In the genomic region with DNA sequence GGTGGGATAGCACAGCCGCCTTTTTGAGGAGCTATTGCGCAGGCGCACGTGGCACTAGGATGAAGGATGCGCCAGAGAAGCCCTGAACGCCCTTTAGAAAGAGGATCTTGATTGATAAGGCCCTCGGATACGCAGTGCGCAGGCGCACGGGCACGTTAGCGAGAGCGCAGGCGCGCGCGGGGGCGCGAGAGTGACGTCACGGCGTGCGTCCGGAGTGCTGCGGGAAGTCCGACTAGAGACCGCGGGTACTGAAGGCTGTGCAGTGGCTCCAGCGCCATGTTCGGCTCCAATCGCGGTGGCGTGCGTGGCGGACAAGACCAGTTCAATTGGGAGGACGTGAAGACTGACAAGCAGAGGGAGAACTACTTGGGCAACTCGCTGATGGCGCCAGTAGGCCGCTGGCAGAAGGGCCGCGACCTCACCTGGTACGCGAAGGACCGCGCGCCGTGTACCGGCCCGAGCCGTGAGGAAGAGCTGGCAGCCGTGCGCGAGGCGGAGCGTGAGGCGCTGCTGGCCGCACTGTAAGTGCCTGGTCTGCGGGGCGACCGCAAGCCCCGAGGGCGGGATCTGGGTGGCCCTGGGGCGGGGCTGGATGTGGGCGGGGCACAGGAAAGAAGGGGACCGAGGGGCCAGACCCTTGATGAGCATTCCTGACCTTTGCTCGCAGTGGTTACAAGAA, we compare ENCODE assay signal across 8 mouse cellular contexts. TPM values are rescaled to one million over a fixed set of nuclear protein-coding genes. Genes with fewer than 3 reads are reported as not detected.
DNase-seq lines count a peak whose midpoint lies in the region; ATAC-seq and TF ChIP-seq lines count a peak whose summit lies in the region.

A gene (plus strand): TSS at position 169 of the 679 bp plus-strand sequence.

- no peaks in the 10 kb centered on the region for H3K9me3 ChIP-seq in forebrain, embryonic 14.5 days (replicated peaks; ENCODE audit: control insufficient read depth, low read length)
- H3K9me3 ChIP-seq in liver, embryonic 16.5 days (replicated peaks; ENCODE audit: control insufficient read depth, low read length): no peaks in the 10 kb centered on the region
- no peaks in the 10 kb centered on the region for H3K9me3 ChIP-seq in neural tube, embryonic 12.5 days
- H3K9me3 ChIP-seq in stomach, postnatal 0 days (ENCODE audit: control insufficient read depth, low read length): no peaks in the 10 kb centered on the region

- peaks cover 57% of the 10 kb centered on the region for H3K36me3 ChIP-seq in forebrain, embryonic 14.5 days (ENCODE audit: control insufficient read depth, insufficient read depth, low read length)
- peaks cover 35% of the 10 kb centered on the region for H3K36me3 ChIP-seq in liver, embryonic 16.5 days (ENCODE audit: control insufficient read depth, insufficient read depth)
- peaks cover 62% of the 10 kb centered on the region for H3K36me3 ChIP-seq in neural tube, embryonic 12.5 days
- peaks cover 18% of the 10 kb centered on the region for H3K36me3 ChIP-seq in stomach, postnatal 0 days (ENCODE audit: control insufficient read depth, insufficient read depth, low read length)

- ATAC-seq in forebrain, embryonic 14.5 days: peak; percentile 92
- ATAC-seq in liver, embryonic 16.5 days (ENCODE audit: low read depth): peak; percentile 84
- ATAC-seq in neural tube, embryonic 12.5 days (ENCODE audit: low FRiP score, low read depth): peak; percentile 81
- peak; percentile 84 for ATAC-seq in stomach, postnatal 0 days (ENCODE audit: low FRiP score, low TSS enrichment)

- peak within 1 kb of the TSS; percentile 87 for H3K27ac ChIP-seq in forebrain, embryonic 14.5 days (ENCODE audit: low read depth, low read length)
- H3K27ac ChIP-seq in liver, embryonic 16.5 days (ENCODE audit: low read length): peak within 1 kb of the TSS; percentile 95
- H3K27ac ChIP-seq in neural tube, embryonic 12.5 days: peak within 1 kb of the TSS; percentile 75; the same call in 1 of the 2 replicates
- H3K27ac ChIP-seq in stomach, postnatal 0 days (replicated peaks): peak within 1 kb of the TSS; percentile 96

- H3K4me1 ChIP-seq in forebrain, embryonic 14.5 days (ENCODE audit: control insufficient read depth, insufficient read depth, low read length): peaks cover 5% of the 10 kb centered on the region; the same call in 1 of the 2 replicates
- peaks cover 29% of the 10 kb centered on the region for H3K4me1 ChIP-seq in liver, embryonic 16.5 days (ENCODE audit: control insufficient read depth, low read depth, low read length)
- H3K4me1 ChIP-seq in neural tube, embryonic 12.5 days: peaks cover 13% of the 10 kb centered on the region
- no peaks in the 10 kb centered on the region for H3K4me1 ChIP-seq in stomach, postnatal 0 days (replicated peaks; ENCODE audit: control insufficient read depth, insufficient read depth)

- TF ChIP-seq EP300 in stomach, postnatal 0 days (optimal IDR thresholded peaks at IDR 0.05): no peak

- peak within 1 kb of the TSS; percentile 73 for H3K4me2 ChIP-seq in forebrain, embryonic 14.5 days (ENCODE audit: low read length)
- peak within 1 kb of the TSS; percentile 92 for H3K4me2 ChIP-seq in liver, embryonic 16.5 days (ENCODE audit: low read depth, low read length)
- H3K4me2 ChIP-seq in neural tube, embryonic 12.5 days (replicated peaks): peak within 1 kb of the TSS; percentile 91
- peak within 1 kb of the TSS; percentile 81 for H3K4me2 ChIP-seq in stomach, postnatal 0 days (replicated peaks; ENCODE audit: low read depth)

- under 1% methylated on average over 67 of the region's 67 CpGs for WGBS in forebrain, embryonic 14.5 days
- WGBS in large intestine, adult 2 months: under 1% methylated on average over 67 of the region's 67 CpGs
- WGBS in liver, embryonic 16.5 days (ENCODE audit: insufficient replicate concordance): under 1% methylated on average over 67 of the region's 67 CpGs
- WGBS in neural tube, embryonic 12.5 days: under 1% methylated on average over 67 of the region's 67 CpGs
- under 1% methylated on average over 66 of the region's 67 CpGs for WGBS in stomach, postnatal 0 days

- TF ChIP-seq CTCF in stomach, postnatal 0 days (IDR thresholded peaks at IDR 0.05; ENCODE audit: low read depth): peak; percentile 26; the same call in 1 of the 2 replicates

- intact Hi-C loops in heart, postnatal 10 days (cut with DNase I): no loop called here

- no peaks in the 10 kb centered on the region for H3K27me3 ChIP-seq in forebrain, embryonic 14.5 days (replicated peaks; ENCODE audit: control insufficient read depth, insufficient read depth, low read length)
- no peaks in the 10 kb centered on the region for H3K27me3 ChIP-seq in liver, embryonic 16.5 days (ENCODE audit: control insufficient read depth, insufficient read depth, low read depth, low read length)
- no peaks in the 10 kb centered on the region for H3K27me3 ChIP-seq in neural tube, embryonic 12.5 days (replicated peaks)
- H3K27me3 ChIP-seq in stomach, postnatal 0 days (ENCODE audit: control insufficient read depth, insufficient read depth, low read length): no peaks in the 10 kb centered on the region

- DNase-seq in ES-CJ7 (ENCODE audit: low read depth, low spot score): peak; percentile 96
- peak; percentile 93 for DNase-seq in cerebellum, adult 11 months
- peak; percentile 98 for DNase-seq in forebrain, embryonic 14.5 days (ENCODE audit: low spot score)
- peak; percentile 94 to 95 for DNase-seq in heart, postnatal 10 days
- DNase-seq in large intestine, adult 2 months (ENCODE audit: low read depth, low spot score): no peak
- peak; percentile 95 for DNase-seq in stomach, postnatal 0 days (ENCODE audit: low spot score)

- H3K4me3 ChIP-seq in forebrain, embryonic 14.5 days (ENCODE audit: low read depth, low read length): peak within 1 kb of the TSS; percentile 78
- H3K4me3 ChIP-seq in liver, embryonic 16.5 days (ENCODE audit: low read depth, low read length): peak within 1 kb of the TSS; percentile 99
- peak within 1 kb of the TSS; percentile 89 for H3K4me3 ChIP-seq in neural tube, embryonic 12.5 days
- H3K4me3 ChIP-seq in stomach, postnatal 0 days (ENCODE audit: low read depth, low read length): peak within 1 kb of the TSS; percentile 93

- H3K9ac ChIP-seq in forebrain, embryonic 14.5 days (ENCODE audit: low read length): peak within 1 kb of the TSS; percentile 87
- H3K9ac ChIP-seq in liver, embryonic 16.5 days (ENCODE audit: low read depth, low read length): peak within 1 kb of the TSS; percentile 96
- H3K9ac ChIP-seq in neural tube, embryonic 12.5 days: peak within 1 kb of the TSS; percentile 83
- peak within 1 kb of the TSS; percentile 89 for H3K9ac ChIP-seq in stomach, postnatal 0 days (ENCODE audit: low read length)

RNA-seq across cellular contexts. Expression of the gene that starts here (rescaled TPM):
- polyA plus RNA-seq in forebrain, embryonic 14.5 days (2014; fragmentation: Nextera tagmentation; extraction: Ambion mirVana): 27.7 and 30.5 TPM in 2 replicates
- 10 to 100 TPM in 1 of 2 experiments, 1 to 10 TPM in 1; 9.4 to 12.3 TPM for total RNA-seq in heart, postnatal 10 days (2021)
- polyA plus RNA-seq in large intestine, adult 2 months (2012; rRNA removed): 21.1 and 21.6 TPM in 2 replicates
- 14.6 and 15.1 TPM in 2 replicates for polyA plus RNA-seq in liver, embryonic 16.5 days (2015; fragmentation: Nextera tagmentation; extraction: Ambion mirVana)
- polyA plus RNA-seq in neural tube, embryonic 12.5 days (2016; fragmentation: Nextera tagmentation; extraction: Ambion mirVana): 30.1 and 30.5 TPM in 2 replicates
- 21.3 and 21.5 TPM in 2 replicates for polyA plus RNA-seq in stomach, postnatal 0 days (2015; fragmentation: Nextera tagmentation; extraction: Ambion mirVana)
